Mouse (Mus musculus): ENCODE measurements at regions not wholly inside any gene's neighbourhood (a gene's known extent, or its start where the extent isn't known, plus 50 kb on each side); places are given as distances from the start of the nearest gene placed in this dataset.

GRCm38 (mm10) chr9:31657612-31658011 lies 193.3 kb upstream of the Tmem45b start:
- Histone ChIP-seq H3K4me1 (ENCODE audit: control insufficient read depth, insufficient read depth, low read length) (no peaks in the 10 kb centered on the region), H3K4me3 (ENCODE audit: low read depth, low read length) (no peak overlapping the region), H3K9me3 (replicated peaks; ENCODE audit: control insufficient read depth, insufficient read depth, low read length, poor library complexity, severe bottlenecking) (no peaks in the 10 kb centered on the region), H3K36me3 (ENCODE audit: control insufficient read depth, insufficient read depth, low read length, poor library complexity, severe bottlenecking) (no peaks in the 10 kb centered on the region), H3K27ac (ENCODE audit: insufficient read depth, low read length) (no peak overlapping the region), H3K9ac (ENCODE audit: low read depth, poor library complexity, severe bottlenecking) (no peak overlapping the region), H3K27me3 (ENCODE audit: control insufficient read depth, insufficient read depth, low read length, poor library complexity, severe bottlenecking) (no peaks in the 10 kb centered on the region; the same call in 1 of the 2 replicates)
- TF ChIP-seq POLR2A (IDR thresholded peaks at IDR 0.05; ENCODE audit: insufficient read depth, low read length) (no peak), CTCF (IDR thresholded peaks at IDR 0.05; ENCODE audit: low read depth, low read length) (no peak), EP300 (IDR thresholded peaks at IDR 0.05; ENCODE audit: insufficient read depth, low read depth, low read length) (no peak)

- no peak for TF ChIP-seq EP300 (IDR thresholded peaks at IDR 0.05; ENCODE audit: insufficient read depth, low read depth, low read length)
- TF ChIP-seq CTCF (IDR thresholded peaks at IDR 0.05; ENCODE audit: low read depth, low read length): no peak
- TF ChIP-seq POLR2A (IDR thresholded peaks at IDR 0.05; ENCODE audit: insufficient read depth, low read length): no peak
- H3K9ac ChIP-seq (ENCODE audit: low read depth, poor library complexity, severe bottlenecking): no peak overlapping the region
Observed at GRCm38 (mm10) chr9:31656676-31657075, 192.4 kb upstream of the Tmem45b start.

GRCm38 (mm10) chr9:31654747-31655146 lies 190.5 kb upstream of the Tmem45b start:
- Histone ChIP-seq H3K27ac (ENCODE audit: insufficient read depth, low read length) (no peak overlapping the region), H3K9ac (ENCODE audit: low read depth, poor library complexity, severe bottlenecking) (no peak overlapping the region), H3K36me3 (ENCODE audit: control insufficient read depth, insufficient read depth, low read length, poor library complexity, severe bottlenecking) (no peaks in the 10 kb centered on the region), H3K27me3 (ENCODE audit: control insufficient read depth, insufficient read depth, low read length, poor library complexity, severe bottlenecking) (peaks cover 2% of the 10 kb centered on the region; the same call in 1 of the 2 replicates), H3K9me3 (replicated peaks; ENCODE audit: control insufficient read depth, insufficient read depth, low read length, poor library complexity, severe bottlenecking) (no peaks in the 10 kb centered on the region), H3K4me1 (ENCODE audit: control insufficient read depth, insufficient read depth, low read length) (no peaks in the 10 kb centered on the region), H3K4me3 (ENCODE audit: low read depth, low read length) (no peak overlapping the region)
- TF ChIP-seq POLR2A (IDR thresholded peaks at IDR 0.05; ENCODE audit: insufficient read depth, low read length): no peak
- TF ChIP-seq CTCF (IDR thresholded peaks at IDR 0.05; ENCODE audit: low read depth, low read length): no peak
- TF ChIP-seq EP300 (IDR thresholded peaks at IDR 0.05; ENCODE audit: insufficient read depth, low read depth, low read length): no peak

More at GRCm38 (mm10) chr9:31656676-31657075, 192.4 kb upstream of the Tmem45b start:
- Histone ChIP-seq H3K36me3 (ENCODE audit: control insufficient read depth, insufficient read depth, low read length, poor library complexity, severe bottlenecking) (no peaks in the 10 kb centered on the region), H3K4me1 (ENCODE audit: control insufficient read depth, insufficient read depth, low read length) (no peaks in the 10 kb centered on the region), H3K9me3 (replicated peaks; ENCODE audit: control insufficient read depth, insufficient read depth, low read length, poor library complexity, severe bottlenecking) (no peaks in the 10 kb centered on the region), H3K27me3 (ENCODE audit: control insufficient read depth, insufficient read depth, low read length, poor library complexity, severe bottlenecking) (peaks cover 2% of the 10 kb centered on the region; the same call in 1 of the 2 replicates), H3K27ac (ENCODE audit: insufficient read depth, low read length) (no peak overlapping the region), H3K4me3 (ENCODE audit: low read depth, low read length) (no peak overlapping the region)

GRCm38 (mm10) chr9:31654213-31654612 lies 190.0 kb upstream of the Tmem45b start:
- Histone ChIP-seq H3K9ac (ENCODE audit: low read depth, poor library complexity, severe bottlenecking) (no peak overlapping the region), H3K27ac (ENCODE audit: insufficient read depth, low read length) (no peak overlapping the region), H3K4me3 (ENCODE audit: low read depth, low read length) (no peak overlapping the region), H3K27me3 (ENCODE audit: control insufficient read depth, insufficient read depth, low read length, poor library complexity, severe bottlenecking) (peaks cover 2% of the 10 kb centered on the region; the same call in 1 of the 2 replicates), H3K36me3 (ENCODE audit: control insufficient read depth, insufficient read depth, low read length, poor library complexity, severe bottlenecking) (no peaks in the 10 kb centered on the region), H3K9me3 (replicated peaks; ENCODE audit: control insufficient read depth, insufficient read depth, low read length, poor library complexity, severe bottlenecking) (no peaks in the 10 kb centered on the region), H3K4me1 (ENCODE audit: control insufficient read depth, insufficient read depth, low read length) (no peaks in the 10 kb centered on the region)
- TF ChIP-seq POLR2A (IDR thresholded peaks at IDR 0.05; ENCODE audit: insufficient read depth, low read length) (no peak), CTCF (IDR thresholded peaks at IDR 0.05; ENCODE audit: low read depth, low read length) (no peak)

GRCm38 (mm10) chr9:31653788-31654187 lies 189.5 kb upstream of the Tmem45b start:
- no peaks in the 10 kb centered on the region for H3K4me1 ChIP-seq (ENCODE audit: control insufficient read depth, insufficient read depth, low read length)
- no peak overlapping the region for H3K4me3 ChIP-seq (ENCODE audit: low read depth, low read length)
- H3K9me3 ChIP-seq (replicated peaks; ENCODE audit: control insufficient read depth, insufficient read depth, low read length, poor library complexity, severe bottlenecking): no peaks in the 10 kb centered on the region
- no peaks in the 10 kb centered on the region for H3K36me3 ChIP-seq (ENCODE audit: control insufficient read depth, insufficient read depth, low read length, poor library complexity, severe bottlenecking)
- no peak overlapping the region for H3K9ac ChIP-seq (ENCODE audit: low read depth, poor library complexity, severe bottlenecking)
- H3K27me3 ChIP-seq (ENCODE audit: control insufficient read depth, insufficient read depth, low read length, poor library complexity, severe bottlenecking): peaks cover 2% of the 10 kb centered on the region; the same call in 1 of the 2 replicates
- TF ChIP-seq POLR2A (IDR thresholded peaks at IDR 0.05; ENCODE audit: insufficient read depth, low read length) (no peak), EP300 (IDR thresholded peaks at IDR 0.05; ENCODE audit: insufficient read depth, low read depth, low read length) (no peak), CTCF (IDR thresholded peaks at IDR 0.05; ENCODE audit: low read depth, low read length) (no peak)
- no peak overlapping the region for H3K27ac ChIP-seq (ENCODE audit: insufficient read depth, low read length)

- Histone ChIP-seq H3K4me3 (ENCODE audit: low read depth, low read length) (no peak overlapping the region), H3K9me3 (replicated peaks; ENCODE audit: control insufficient read depth, insufficient read depth, low read length, poor library complexity, severe bottlenecking) (no peaks in the 10 kb centered on the region), H3K27me3 (ENCODE audit: control insufficient read depth, insufficient read depth, low read length, poor library complexity, severe bottlenecking) (peaks cover 2% of the 10 kb centered on the region; the same call in 1 of the 2 replicates), H3K36me3 (ENCODE audit: control insufficient read depth, insufficient read depth, low read length, poor library complexity, severe bottlenecking) (no peaks in the 10 kb centered on the region), H3K9ac (ENCODE audit: low read depth, poor library complexity, severe bottlenecking) (no peak overlapping the region), H3K4me1 (ENCODE audit: control insufficient read depth, insufficient read depth, low read length) (no peaks in the 10 kb centered on the region), H3K27ac (ENCODE audit: insufficient read depth, low read length) (no peak overlapping the region)
- TF ChIP-seq POLR2A (IDR thresholded peaks at IDR 0.05; ENCODE audit: insufficient read depth, low read length) (no peak), EP300 (IDR thresholded peaks at IDR 0.05; ENCODE audit: insufficient read depth, low read depth, low read length) (no peak), CTCF (IDR thresholded peaks at IDR 0.05; ENCODE audit: low read depth, low read length) (no peak)
Observed at GRCm38 (mm10) chr9:31650362-31651130, 186.3 kb upstream of the Tmem45b start.

Data from ES-Bruce4 (cell line).